Mouse (Mus musculus) NIH3T3 (cell line): ENCODE data around the gene Ap1g2.

ENCODE experiments used
- DNase-seq: peaks from one replicate; pipeline ENCODE4 v3.0.0-alpha.2; 2012; ENCODE audit warnings: low read depth

Ap1g2 gene

GRCm38 (mm10) chr14:55113351-55113974, 7.1 kb upstream of the Ap1g2 start:
- no peak for DNase-seq

- DNase-seq, result no peak
Observed at GRCm38 (mm10) chr14:55111720-55112119, 5.3 kb upstream of the Ap1g2 start.

- no peak for DNase-seq
Observed at GRCm38 (mm10) chr14:55110076-55110475, 3.7 kb upstream of the Ap1g2 start.

- DNase-seq, result peak; percentile 10
Observed at GRCm38 (mm10) chr14:55109048-55109873, 2.9 kb upstream of the Ap1g2 start.

- DNase-seq, result no peak
Observed at GRCm38 (mm10) chr14:55108202-55108870, 1.9 kb upstream of the Ap1g2 start.

GRCm38 (mm10) chr14:55106990-55107389, 597 bp upstream of the Ap1g2 start:
- DNase-seq, result no peak

- DNase-seq, result no peak
Observed at GRCm38 (mm10) chr14:55105386-55105785, 1.0 kb downstream of the Ap1g2 start.

- DNase-seq, result no peak
Observed at GRCm38 (mm10) chr14:55104365-55104764, 2.0 kb downstream of the Ap1g2 start.

GRCm38 (mm10) chr14:55102253-55102785, 4.1 kb downstream of the Ap1g2 start:
- DNase-seq, result no peak

- DNase-seq, result peak; percentile 71
Observed at GRCm38 (mm10) chr14:55101592-55101991, 4.8 kb downstream of the Ap1g2 start.

GRCm38 (mm10) chr14:55098067-55098466, 8.3 kb downstream of the Ap1g2 start:
- peak; percentile 51 for DNase-seq

- no peak for DNase-seq
Observed at GRCm38 (mm10) chr14:55097646-55098045, 8.7 kb downstream of the Ap1g2 start.

GRCm38 (mm10) chr14:55096573-55097087, 9.8 kb downstream of the Ap1g2 start:
- DNase-seq, result no peak

- DNase-seq, result no peak
Observed at GRCm38 (mm10) chr14:55095671-55096070, 10.7 kb downstream of the Ap1g2 start.

GRCm38 (mm10) chr14:55095263-55095662, 11.1 kb downstream of the Ap1g2 start:
- DNase-seq, result no peak

- peak; percentile 66 for DNase-seq
Observed at GRCm38 (mm10) chr14:55094704-55095231, 11.6 kb downstream of the Ap1g2 start, which contains the start of gene Thtpa. TSS of gene Thtpa (plus strand) at chr14:55094784.

GRCm38 (mm10) chr14:55093927-55094326, 12.5 kb downstream of the Ap1g2 start:
- no peak for DNase-seq

GRCm38 (mm10) chr14:55092011-55092577, 14.3 kb downstream of the Ap1g2 start, which contains the start of gene Zfhx2:
TSS of gene Zfhx2 (minus strand) at chr14:55092324.
- DNase-seq, result peak; percentile 73

GRCm38 (mm10) chr14:55091209-55091865, 15.1 kb downstream of the Ap1g2 start:
- no peak for DNase-seq

- no peak for DNase-seq
Observed at GRCm38 (mm10) chr14:55089199-55089947, 17.0 kb downstream of the Ap1g2 start.
